Mouse (Mus musculus) lung, postnatal 4 days (tissue): ENCODE measurements at regions not wholly inside any gene's neighbourhood (a gene's known extent, or its start where the extent isn't known, plus 50 kb on each side); places are given as distances from the start of the nearest gene placed in this dataset.

Experiments
- DNase-seq, 2 experiments: peaks; one replicate each; pipeline ENCODE4 v3.0.0; 2021

GRCm38 (mm10) chr12:27796642-27797041, 454.3 kb upstream of the Sox11 start:
- DNase-seq: no peak

DNA sequence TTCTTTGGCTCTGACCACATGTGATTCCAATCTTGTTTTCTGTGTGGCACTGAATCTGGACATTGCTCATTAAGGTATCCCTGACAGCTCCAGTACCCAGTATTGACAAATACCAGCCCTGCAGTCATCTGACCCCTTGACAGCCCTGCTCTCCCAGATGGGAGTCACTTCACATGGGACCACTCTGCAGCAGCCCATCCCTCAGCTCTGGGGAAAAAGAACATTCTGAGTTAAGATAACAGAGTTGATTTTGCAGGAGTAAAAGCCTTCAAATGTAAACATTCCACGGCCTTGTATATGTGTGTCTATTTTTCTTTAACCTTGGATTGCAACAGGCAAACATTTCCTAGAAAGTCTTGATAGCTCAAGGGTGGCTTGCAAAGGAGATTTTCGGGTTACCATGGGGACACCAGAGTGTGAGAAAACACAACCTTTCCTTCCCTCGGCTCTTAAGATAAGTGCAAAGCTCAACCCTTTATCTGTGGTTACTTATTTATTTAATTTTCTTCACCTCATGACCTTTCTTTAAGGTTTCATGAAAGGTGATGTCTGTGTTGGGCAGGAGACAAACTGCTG, 444.4 kb upstream of the Sox11 start:
- no peak for DNase-seq

- no peak for DNase-seq
These were observed 438.4 kb upstream of the Sox11 start for GRCm38 (mm10) chr12:27780801-27781200.

DNA sequence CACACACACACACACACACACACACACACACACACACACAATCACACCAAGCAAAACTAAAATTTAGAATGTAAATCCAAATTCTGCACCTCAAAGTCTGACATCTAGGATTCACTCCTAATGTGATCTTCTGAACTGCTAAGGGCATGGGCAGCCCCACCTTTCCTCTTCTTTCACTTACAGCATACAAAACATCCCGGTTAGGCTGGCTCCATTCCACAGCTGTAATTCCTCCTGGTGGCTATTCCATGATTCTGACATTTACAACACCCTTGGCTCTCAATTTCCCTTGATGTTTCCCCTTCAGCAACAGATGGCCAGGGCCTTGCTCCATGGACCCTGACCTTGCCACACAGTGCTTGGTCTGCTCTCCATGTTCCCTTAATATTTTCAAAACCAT, 423.6 kb upstream of the Sox11 start:
- no peak for DNase-seq

DNA sequence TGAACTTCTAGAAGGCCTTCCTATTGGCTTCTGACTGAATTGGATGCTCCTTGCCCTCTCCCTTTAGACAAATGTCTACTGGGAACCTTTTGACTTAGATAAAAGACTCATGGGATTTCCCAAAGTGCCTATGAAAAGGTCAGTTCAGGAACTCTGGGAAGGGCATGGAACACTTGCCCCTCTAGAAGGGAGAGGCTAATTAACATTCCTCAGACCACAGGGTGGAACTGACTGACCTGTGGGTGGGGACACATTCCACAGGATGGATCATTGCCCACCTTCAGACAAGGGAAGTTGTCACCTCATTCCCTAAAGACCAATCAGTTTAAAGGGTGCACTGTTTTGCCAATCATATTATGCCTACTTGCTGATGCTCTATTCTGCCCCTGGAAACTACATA, 416.6 kb upstream of the Sox11 start:
- DNase-seq: no peak

DNA sequence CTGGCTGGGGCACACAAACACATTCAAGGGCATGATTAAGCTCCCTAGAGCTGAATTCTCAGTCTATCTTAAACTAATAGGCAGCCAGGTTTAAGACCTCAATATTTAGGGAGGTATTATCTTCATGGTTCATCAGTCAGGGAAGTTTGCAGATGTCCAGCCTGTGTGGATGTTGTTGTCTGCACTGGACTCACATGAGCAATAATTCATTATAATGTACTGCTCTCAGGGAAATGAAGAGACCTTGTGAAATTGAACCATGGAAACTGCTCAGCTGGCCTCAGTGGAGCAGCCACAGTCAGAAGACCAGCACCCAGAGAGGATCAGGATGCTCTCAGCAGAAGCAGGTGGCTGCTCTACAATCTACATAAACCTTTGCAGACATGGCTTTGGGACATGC, 415.3 kb upstream of the Sox11 start:
- no peak for DNase-seq

GRCm38 (mm10) chr12:27724619-27725200, 382.3 kb upstream of the Sox11 start:
- no peak for DNase-seq

DNA sequence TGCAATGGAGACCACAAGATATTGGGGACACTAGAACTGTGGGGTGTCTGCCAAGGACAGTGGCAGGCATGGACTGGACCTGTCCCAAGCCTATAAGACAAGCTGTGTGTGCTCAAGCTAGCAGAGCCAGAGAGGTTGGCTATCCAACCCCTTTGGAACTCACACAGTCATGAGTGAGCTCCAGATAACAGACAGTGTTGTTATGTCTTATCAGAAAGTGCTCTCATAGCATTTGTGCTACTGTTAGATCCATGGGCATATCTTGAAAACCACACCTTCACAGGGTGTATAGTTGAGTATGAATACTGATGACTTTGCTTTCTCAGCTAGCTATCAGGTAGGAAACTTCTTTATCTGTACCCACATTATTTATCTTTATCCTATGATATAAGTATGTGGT, 338.1 kb upstream of the Sox11 start:
- DNase-seq: no peak

DNA sequence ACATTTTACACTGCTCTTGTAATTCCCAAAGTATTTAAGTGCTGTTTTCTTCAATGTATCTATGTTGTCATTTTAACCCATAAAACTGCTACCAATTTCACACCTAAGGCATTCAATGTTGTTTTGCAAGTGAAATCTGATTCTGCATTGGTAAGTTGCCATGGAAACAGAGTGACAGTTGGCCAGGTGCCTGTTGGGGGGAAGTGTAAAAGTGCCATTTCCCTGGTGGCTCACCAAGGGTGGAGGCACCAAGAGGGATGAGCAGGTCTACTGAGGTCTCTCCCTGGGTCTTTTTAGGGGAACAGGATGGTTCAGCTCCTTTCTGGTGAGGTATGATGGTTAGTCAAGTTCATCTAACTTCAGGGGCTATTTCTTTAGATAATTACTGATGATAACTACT, 331.0 kb upstream of the Sox11 start:
- no peak for DNase-seq

DNA sequence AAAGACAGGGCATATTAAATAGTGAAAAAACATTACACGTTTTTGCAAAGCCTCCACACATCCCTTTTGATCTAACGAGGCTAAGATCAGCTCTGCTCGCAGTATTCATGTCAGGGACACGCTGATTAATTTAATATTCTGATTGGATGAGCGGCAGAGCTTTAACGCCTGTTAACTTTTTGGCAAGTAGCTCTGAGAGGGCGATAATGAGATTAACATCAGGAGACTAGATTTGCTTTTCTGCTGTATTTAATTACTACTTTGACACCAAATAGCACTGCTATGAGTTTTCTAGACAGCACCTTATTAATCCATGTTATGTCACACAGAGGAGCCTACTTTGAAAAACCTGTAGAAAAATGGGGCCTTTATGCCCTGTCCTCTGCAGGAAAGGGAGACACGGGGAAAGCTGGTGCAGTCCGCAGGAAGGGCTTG, 328.3 kb upstream of the Sox11 start:
- DNase-seq: no peak

DNA sequence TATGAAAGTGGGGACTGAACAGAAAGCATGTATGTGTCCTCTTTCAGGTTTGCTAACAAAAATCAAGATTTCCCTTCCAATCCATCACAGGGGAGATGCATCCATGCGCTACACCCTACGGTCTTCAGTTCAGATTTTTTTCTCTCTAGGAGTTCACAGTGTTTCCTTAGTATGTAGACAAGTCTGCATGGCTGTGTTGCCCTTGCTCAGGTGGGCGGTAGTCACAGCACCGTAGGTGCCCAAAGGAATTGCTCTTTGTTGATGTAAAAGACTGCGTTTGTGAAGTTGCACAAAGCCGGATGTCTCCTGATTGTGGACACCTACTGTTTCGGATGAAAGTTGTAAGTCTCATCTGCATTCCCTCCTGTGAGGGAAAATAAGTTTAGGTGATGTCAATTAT, 327.8 kb upstream of the Sox11 start:
- DNase-seq: no peak

DNA sequence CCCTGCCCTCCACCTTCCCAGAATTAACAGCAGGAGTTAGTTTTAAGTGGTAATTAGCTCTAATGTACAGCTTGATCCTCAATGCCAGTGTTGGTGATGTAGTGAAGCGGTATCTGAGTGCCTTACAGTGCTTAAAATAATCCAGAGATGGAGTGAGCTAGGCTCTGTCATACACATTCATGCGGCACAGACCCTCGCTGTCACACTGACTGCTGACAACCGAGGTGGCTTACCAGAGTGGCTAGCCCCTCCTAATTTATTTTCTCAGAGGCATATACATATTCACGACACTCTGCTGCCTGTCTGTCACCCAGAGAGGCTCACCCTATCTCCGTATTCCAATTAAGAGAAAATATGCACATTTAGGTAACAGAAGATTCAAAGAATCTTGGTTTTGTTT, 327.2 kb upstream of the Sox11 start:
- DNase-seq: no peak

GRCm38 (mm10) chr12:27666456-27666855, 324.1 kb upstream of the Sox11 start:
- DNase-seq: no peak

GRCm38 (mm10) chr12:27663126-27663525, 320.8 kb upstream of the Sox11 start:
- DNase-seq: no peak

- no peak for DNase-seq
These were observed 320.3 kb upstream of the Sox11 start for GRCm38 (mm10) chr12:27662723-27663122.

DNA sequence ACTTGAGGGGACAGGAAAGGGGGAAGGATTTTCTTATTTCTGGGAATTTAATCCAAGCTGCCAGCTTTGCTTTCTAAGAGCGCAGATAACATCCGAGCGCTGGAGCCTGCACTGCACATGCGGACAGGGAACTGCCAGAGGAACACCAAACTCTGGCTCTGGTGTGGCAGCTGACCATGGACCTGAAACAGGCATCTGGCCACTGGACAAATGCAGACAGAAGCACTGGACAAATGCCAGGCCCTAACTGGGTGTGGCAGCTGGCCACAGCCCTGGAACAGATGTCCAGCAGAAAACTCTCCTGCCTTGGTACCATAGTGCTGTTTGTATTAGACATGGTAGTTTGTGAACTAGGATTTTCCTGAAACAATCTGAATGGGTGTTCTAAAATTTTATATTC, 315.2 kb upstream of the Sox11 start:
- peak; percentile 5 to 28 for DNase-seq

DNA sequence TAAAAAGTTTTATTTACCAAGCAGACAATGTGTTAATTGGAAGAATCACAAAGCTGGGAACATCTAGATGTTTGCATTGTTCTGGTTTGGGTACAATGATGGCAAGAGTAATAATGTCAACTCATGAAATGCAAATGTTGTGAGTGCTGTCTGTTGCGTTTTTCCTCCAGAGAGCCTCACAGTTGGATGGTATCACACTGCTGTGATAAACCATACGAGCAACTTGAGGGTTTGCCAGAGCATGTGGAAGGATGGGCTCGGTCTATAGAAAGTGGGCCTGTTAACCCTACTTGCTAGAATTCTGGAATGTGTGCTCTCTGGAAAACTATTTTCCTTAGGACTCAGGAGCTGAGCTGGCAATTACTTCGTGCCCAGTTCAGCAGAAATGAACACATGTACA, 311.2 kb upstream of the Sox11 start:
- no peak for DNase-seq

DNA sequence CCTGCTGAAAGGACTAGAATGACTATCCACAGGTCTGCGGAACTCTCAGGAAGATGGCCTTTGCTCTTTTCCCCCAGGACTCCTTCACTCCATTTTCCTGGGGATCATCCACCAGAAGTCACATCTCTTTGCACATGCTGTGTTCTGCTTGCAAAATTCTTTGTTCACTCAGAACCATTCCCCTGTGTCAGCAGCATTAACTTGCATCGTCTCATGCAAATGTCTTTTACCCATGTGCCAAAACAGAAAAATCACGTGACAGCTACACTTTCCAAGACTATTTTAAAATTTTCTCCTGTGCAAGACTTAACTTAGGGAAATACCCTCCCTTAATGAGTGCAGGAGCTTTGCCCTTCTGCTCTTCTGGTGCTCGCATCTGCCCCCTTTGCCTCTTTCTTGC, 306.2 kb upstream of the Sox11 start:
- DNase-seq: no peak

DNA sequence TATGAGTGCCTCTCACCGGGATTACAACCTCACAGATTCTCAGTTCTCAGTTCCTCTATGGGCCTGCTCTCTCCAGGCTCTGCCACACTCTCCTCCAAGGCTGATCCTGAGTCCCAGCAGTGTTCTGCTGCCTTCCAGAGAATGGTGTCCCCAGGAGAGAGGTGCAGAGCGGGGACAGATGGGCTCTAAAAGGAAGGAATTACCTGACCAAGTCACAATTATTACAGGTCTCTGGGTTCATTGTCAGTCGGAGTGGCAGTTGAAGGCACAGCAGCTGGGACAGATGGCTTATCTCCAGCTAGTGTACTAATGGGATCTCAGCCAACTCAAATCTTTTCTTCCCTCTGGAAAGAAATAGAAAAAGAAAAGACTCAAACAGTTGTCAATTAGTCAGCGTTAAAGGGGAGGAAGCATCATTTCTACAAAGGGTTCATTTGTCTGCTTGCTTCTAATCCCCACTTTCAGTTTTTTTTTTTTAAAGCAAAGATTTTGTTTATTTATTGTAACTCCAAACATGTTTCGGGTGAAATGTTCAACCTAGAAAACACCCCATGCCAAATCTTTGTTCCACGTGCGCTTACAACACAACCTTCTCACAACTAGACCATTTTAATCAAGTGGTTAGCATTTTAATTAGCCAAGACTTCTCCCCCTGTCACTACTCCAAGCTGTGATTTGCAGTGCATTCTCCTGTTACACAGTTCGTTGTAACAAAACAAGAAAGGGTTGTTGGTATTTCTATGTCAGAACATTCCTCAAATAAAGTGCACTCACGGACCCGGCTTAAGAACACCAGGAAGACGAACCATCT, 304.3 kb upstream of the Sox11 start:
- DNase-seq: no peak

DNA sequence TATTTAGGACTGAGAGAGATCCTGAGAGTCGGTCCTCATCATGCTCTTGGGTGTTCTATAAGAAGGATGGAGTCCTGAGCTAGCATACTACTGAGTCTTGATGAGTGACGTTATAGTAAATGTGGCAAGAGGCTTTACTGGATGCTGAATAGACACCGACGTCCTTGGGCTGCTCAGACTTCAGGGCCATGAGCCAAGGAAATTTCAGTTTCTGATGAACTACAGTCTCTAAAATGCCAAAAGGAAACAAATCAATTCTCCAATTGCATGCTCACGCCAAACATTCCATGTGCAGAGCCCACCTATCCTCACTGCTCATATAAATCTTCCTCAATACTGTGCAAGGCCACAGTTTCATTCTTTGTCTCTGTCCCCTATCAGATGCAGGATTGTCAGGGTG, 277.2 kb upstream of the Sox11 start:
- DNase-seq: no peak

DNA sequence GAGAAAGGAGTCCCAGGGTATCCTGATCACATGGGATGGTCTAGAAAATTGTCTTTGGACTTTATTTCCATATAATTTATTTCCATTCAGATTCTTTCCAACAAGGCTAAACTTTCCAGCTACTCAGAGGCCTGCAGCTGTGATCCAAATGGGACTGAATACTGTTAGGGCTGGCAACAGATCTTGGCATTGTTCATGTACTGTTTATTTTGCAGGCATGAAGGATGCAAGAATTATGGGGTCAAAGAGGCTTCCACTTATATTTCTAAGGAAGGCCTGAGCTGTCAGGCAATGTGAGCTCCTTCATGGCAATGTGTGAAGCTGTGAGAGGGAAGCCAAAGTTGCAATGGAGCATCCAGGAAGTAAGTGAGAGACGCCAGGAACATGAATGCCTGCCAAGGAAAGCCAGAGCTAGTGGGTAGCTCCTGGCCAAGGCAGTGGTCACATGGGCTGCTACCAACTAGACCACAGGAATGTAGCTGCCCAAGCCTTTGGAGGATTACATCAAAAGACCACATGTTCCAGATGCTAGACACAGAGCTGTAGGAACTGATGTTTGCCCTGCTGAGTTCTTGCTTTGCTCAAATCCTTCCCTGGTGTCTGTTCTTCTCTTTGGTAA, 261.8 kb upstream of the Sox11 start:
- peak; percentile 24 to 63 for DNase-seq

DNA sequence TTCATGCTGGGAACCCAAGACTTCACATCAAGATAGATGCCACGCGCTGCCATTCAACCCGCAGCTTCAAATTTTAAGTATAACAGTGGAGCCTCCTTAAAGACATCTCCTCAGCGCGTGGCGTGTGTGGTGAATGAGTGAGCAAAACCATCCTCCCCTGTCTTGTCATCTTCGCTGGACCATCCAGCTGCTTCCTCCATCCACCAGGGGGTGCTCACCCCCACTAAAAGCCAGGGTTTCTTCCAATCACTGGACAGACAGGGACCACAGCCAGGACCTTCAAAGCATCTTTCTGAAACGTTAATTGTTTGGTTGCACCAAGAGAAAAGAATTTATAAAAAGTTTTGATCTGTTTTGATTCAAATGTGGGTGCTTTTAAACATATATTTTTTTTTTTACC, 256.8 kb upstream of the Sox11 start:
- DNase-seq: peak; percentile 62 to 71

DNA sequence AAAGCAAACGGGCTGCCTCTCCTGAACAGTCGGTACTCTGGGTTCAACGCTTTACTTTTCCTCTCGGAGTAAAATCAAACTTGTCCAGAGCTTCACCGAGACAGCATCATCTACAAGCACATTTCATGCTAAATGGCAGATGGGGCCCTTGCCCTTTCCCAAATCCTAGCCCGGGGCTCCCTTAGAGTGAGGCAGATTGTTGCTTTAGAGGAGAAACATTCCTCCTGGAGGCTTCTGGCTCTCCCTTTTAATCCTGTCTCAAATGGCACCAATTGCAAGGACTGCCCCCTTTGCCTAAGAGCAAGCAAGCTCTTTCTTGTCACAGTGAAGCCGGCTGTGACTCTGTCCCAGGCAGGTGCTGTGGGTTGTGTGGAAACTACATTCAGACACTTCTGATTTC, 255.5 kb upstream of the Sox11 start:
- DNase-seq: no peak

- DNase-seq: no peak
These were observed 254.9 kb upstream of the Sox11 start for GRCm38 (mm10) chr12:27597322-27597721.
